Mouse (Mus musculus): ENCODE data around the gene Ccdc84.
"Not testable (repeated sequence)": the region's sequence is repeated elsewhere in the genome, so short reads cannot be mapped to it uniquely, and the experiment has no call there.

GRCm38 (mm10) chr9:44377335-44377734 lies 41.0 kb downstream of the Ccdc84 start:
- TF ChIP-seq EP300, CTCF (IDR thresholded peaks at IDR 0.05): not testable (repeated sequence)

Measured in lung, postnatal 0 days (tissue).